Mouse (Mus musculus) C2C12 (cell line): Measurements from ENCODE around the gene Lsmem1.

Experiments used
- CEBPB ChIP-seq: IDR thresholded peaks from one replicate; pipeline ENCODE4 v1.6.1; 2011; ENCODE audit warnings: low read depth, mild to moderate bottlenecking, control low read depth, moderate library complexity
- CTCF ChIP-seq: IDR thresholded peaks from one replicate; pipeline ENCODE4 v1.5.1; 2011; ENCODE audit not compliant: control insufficient read depth, insufficient read depth, insufficient read length
- FOSL1 ChIP-seq: IDR thresholded peaks from one replicate; pipeline ENCODE4 v1.8.0; 2011; ENCODE audit warnings: mild to moderate bottlenecking, low read length; ENCODE audit not compliant: poor library complexity, insufficient read depth, severe bottlenecking
- MAX ChIP-seq: IDR thresholded peaks from one replicate; pipeline ENCODE4 v1.6.1; 2011; ENCODE audit warnings: mild to moderate bottlenecking, control low read depth
- MYOD1 ChIP-seq: IDR thresholded peaks from one replicate; pipeline ENCODE4 v1.6.1; 2011; ENCODE audit warnings: low read depth; ENCODE audit not compliant: control insufficient read depth, insufficient read length
- USF1 ChIP-seq: IDR thresholded peaks from one replicate; pipeline ENCODE4 v1.6.1; 2011; ENCODE audit warnings: low read depth, mild to moderate bottlenecking, control low read depth, moderate library complexity

DNA sequence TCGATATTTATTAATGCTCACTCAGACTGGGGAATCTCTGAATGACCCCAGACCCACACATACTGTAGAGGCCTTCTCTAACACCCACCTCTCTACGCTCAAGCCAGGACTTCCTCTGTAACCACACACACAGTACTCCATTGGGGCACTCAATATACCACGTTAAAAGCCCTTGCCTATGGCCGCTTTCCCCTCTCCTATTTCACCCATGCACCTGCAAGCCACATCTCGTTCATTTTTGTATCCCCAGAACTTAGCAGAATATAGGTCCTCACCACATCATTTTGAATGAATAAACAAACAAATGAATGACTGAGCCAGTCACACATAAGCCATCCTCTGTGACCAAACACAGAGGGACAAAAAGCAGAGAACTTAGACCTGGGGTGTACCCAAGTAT lies 45.6 kb upstream of the Lsmem1 start:
- TF ChIP-seq CTCF: no peak
- no peak for TF ChIP-seq MAX
- TF ChIP-seq USF1: no peak
- no peak for TF ChIP-seq MYOD1
- TF ChIP-seq FOSL1: no peak
- TF ChIP-seq CEBPB: no peak
